Mouse (Mus musculus): ENCODE results near the gene Pde2a. TPM values are rescaled to one million over a fixed set of nuclear protein-coding genes. Genes with fewer than 3 reads are reported as not detected.

Pde2a gene
- polyA plus RNA-seq, 1 experiment from 2014 or later: 31.6 TPM

DNA sequence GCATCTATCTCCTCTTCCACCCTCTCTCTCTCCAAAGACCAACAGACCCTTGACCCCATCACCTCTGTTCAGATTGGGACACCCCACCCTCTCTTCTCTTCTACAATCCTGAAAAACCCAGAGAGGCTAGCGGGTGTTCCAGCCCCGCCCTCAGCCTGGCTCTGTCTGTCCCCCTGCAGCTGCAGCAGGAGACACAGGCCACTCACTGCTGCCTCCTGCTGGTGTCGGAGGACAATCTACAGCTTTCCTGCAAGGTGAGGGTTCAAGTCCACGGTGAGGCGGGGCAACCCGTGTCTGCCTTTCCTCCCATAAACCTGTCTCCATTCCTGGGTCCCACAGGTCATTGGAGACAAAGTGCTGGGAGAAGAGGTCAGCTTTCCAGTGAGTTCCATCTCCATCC, 80.2 kb downstream of the Pde2a start:
- Histone ChIP-seq H3K27ac (ENCODE audit: low read length) (no peak overlapping the region), H3K4me2 (ENCODE audit: low read length) (no peak overlapping the region), H3K4me1 (ENCODE audit: control insufficient read depth, insufficient read depth, low read length) (no peaks in the 10 kb centered on the region; the same call in 1 of the 2 replicates), H3K27me3 (ENCODE audit: control insufficient read depth, insufficient read depth, low read depth, low read length) (peaks cover 8% of the 10 kb centered on the region), H3K4me3 (ENCODE audit: low read depth, low read length) (no peak overlapping the region), H3K9ac (ENCODE audit: low read depth, low read length) (no peak overlapping the region), H3K36me3 (ENCODE audit: control insufficient read depth, insufficient read depth, low read length) (no peaks in the 10 kb centered on the region), H3K9me3 (replicated peaks; ENCODE audit: control insufficient read depth, low read length, poor library complexity, severe bottlenecking) (no peaks in the 10 kb centered on the region; the same call in 1 of the 2 replicates)
- no peak for ATAC-seq
- 74% methylated on average over 6 of the region's 6 CpGs for WGBS

DNA sequence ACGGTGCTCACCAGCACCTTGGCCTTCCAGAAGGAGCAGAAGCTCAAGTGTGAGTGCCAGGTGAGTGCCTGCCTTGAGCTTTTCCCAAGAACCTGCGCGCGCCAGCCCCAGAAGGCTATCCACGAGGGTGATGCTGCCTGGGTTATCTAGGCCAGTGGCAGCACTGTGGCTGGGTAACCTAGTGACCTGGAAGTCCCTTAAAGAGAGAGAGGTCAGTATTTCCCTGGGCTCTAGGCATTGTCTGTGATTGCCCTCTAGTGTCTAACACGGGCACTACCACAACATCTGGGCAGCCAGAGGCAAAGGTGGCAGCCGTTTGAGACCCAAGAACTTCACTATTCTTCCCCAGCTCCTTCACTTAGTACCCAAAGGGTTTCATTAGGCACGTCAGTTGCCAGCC, 81.9 kb downstream of the Pde2a start:
- Histone ChIP-seq H3K27me3 (ENCODE audit: control insufficient read depth, insufficient read depth, low read depth, low read length) (peaks cover 8% of the 10 kb centered on the region), H3K9ac (ENCODE audit: low read depth, low read length) (no peak overlapping the region), H3K36me3 (ENCODE audit: control insufficient read depth, insufficient read depth, low read length) (no peaks in the 10 kb centered on the region), H3K4me1 (ENCODE audit: control insufficient read depth, insufficient read depth, low read length) (no peaks in the 10 kb centered on the region; the same call in 1 of the 2 replicates), H3K27ac (ENCODE audit: low read length) (no peak overlapping the region), H3K4me3 (ENCODE audit: low read depth, low read length) (no peak overlapping the region), H3K4me2 (ENCODE audit: low read length) (no peak overlapping the region), H3K9me3 (replicated peaks; ENCODE audit: control insufficient read depth, low read length, poor library complexity, severe bottlenecking) (no peaks in the 10 kb centered on the region; the same call in 1 of the 2 replicates)
- ATAC-seq: no peak; the same call in 1 of the 2 replicates
- 29% methylated on average over 8 of the region's 8 CpGs for WGBS

- no peaks in the 10 kb centered on the region for H3K36me3 ChIP-seq (ENCODE audit: control insufficient read depth, insufficient read depth, low read length)
- H3K9ac ChIP-seq (ENCODE audit: low read depth, low read length): no peak overlapping the region
- H3K27me3 ChIP-seq (ENCODE audit: control insufficient read depth, insufficient read depth, low read depth, low read length): peaks cover 8% of the 10 kb centered on the region
- no peaks in the 10 kb centered on the region; the same call in 1 of the 2 replicates for H3K4me1 ChIP-seq (ENCODE audit: control insufficient read depth, insufficient read depth, low read length)
- no peaks in the 10 kb centered on the region; the same call in 1 of the 2 replicates for H3K9me3 ChIP-seq (replicated peaks; ENCODE audit: control insufficient read depth, low read length, poor library complexity, severe bottlenecking)
- H3K4me2 ChIP-seq (ENCODE audit: low read length): no peak overlapping the region
- no peak for ATAC-seq
- WGBS: 40% methylated on average over 7 of the region's 7 CpGs
- H3K27ac ChIP-seq (ENCODE audit: low read length): no peak overlapping the region
- H3K4me3 ChIP-seq (ENCODE audit: low read depth, low read length): no peak overlapping the region
Observed at GRCm38 (mm10) chr7:101503803-101504202, 82.3 kb downstream of the Pde2a start.

GRCm38 (mm10) chr7:101504507-101504906, 83.0 kb downstream of the Pde2a start:
- Histone ChIP-seq H3K9ac (ENCODE audit: low read depth, low read length) (peak overlapping the region; percentile 20), H3K4me3 (ENCODE audit: low read depth, low read length) (peak overlapping the region; percentile 22; the same call in 1 of the 2 replicates), H3K4me2 (ENCODE audit: low read length) (peak overlapping the region; percentile 51), H3K27me3 (ENCODE audit: control insufficient read depth, insufficient read depth, low read depth, low read length) (peaks cover 8% of the 10 kb centered on the region), H3K4me1 (ENCODE audit: control insufficient read depth, insufficient read depth, low read length) (no peaks in the 10 kb centered on the region; the same call in 1 of the 2 replicates), H3K27ac (ENCODE audit: low read length) (no peak overlapping the region), H3K36me3 (ENCODE audit: control insufficient read depth, insufficient read depth, low read length) (no peaks in the 10 kb centered on the region), H3K9me3 (replicated peaks; ENCODE audit: control insufficient read depth, low read length, poor library complexity, severe bottlenecking) (no peaks in the 10 kb centered on the region; the same call in 1 of the 2 replicates)
- WGBS: 4% methylated on average over 24 of the region's 24 CpGs
- peak; percentile 36; the same call in 1 of the 2 replicates for ATAC-seq

DNA sequence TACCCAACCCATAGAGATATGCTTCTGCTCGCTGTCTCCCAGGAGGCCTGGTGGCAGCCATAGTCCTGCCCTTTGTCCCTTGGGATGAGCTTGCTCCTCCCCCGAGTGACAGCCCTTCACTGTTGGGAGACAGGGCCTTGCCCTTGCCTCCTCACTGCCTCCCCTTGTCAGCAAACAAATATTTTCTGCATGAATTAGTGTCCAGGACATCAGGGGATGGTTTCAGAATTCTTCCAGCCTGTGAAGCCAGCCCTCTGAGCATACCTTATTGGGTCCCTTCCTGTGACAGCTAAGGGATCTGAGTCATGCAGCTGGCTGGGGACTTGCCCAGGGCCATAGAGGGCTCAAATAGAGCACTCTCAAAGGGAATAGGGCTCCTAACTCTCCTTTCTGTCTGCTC, 87.7 kb downstream of the Pde2a start:
- Histone ChIP-seq H3K27ac (ENCODE audit: low read length) (no peak overlapping the region), H3K4me2 (ENCODE audit: low read length) (no peak overlapping the region), H3K4me3 (ENCODE audit: low read depth, low read length) (no peak overlapping the region), H3K9ac (ENCODE audit: low read depth, low read length) (no peak overlapping the region), H3K36me3 (ENCODE audit: control insufficient read depth, insufficient read depth, low read length) (no peaks in the 10 kb centered on the region), H3K4me1 (ENCODE audit: control insufficient read depth, insufficient read depth, low read length) (no peaks in the 10 kb centered on the region; the same call in 1 of the 2 replicates), H3K9me3 (replicated peaks; ENCODE audit: control insufficient read depth, low read length, poor library complexity, severe bottlenecking) (no peaks in the 10 kb centered on the region), H3K27me3 (ENCODE audit: control insufficient read depth, insufficient read depth, low read depth, low read length) (peaks cover 4% of the 10 kb centered on the region)
- WGBS: 63% methylated on average over 2 of the region's 2 CpGs
- no peak for ATAC-seq

DNA sequence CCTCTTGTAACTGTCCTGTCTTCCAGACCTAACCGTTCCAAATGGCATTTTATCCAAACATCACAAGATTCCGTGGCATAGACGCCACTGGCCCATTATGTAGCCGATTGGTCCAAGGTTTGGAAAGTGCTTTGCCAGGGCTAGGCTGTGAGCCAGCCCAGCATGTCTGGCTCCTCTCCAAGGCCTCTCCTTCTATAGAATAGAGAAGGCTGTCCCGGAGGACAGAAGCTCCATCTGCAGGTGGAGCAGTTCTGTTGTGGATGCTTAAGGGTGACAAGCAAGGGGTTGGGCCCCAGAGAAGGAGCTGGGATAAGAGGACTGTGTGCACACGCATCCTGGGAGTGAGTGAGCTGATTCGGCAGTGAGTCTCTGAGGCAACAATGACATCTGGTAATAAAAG, 92.2 kb downstream of the Pde2a start:
- H3K4me1 ChIP-seq (ENCODE audit: control insufficient read depth, insufficient read depth, low read length): no peaks in the 10 kb centered on the region
- H3K36me3 ChIP-seq (ENCODE audit: control insufficient read depth, insufficient read depth, low read length): no peaks in the 10 kb centered on the region
- 0 out of 2 replicates have a peak, but pooled peaks have one; percentile 30 for ATAC-seq
- H3K4me2 ChIP-seq (ENCODE audit: low read length): no peak overlapping the region
- H3K9ac ChIP-seq (ENCODE audit: low read depth, low read length): no peak overlapping the region
- H3K27me3 ChIP-seq (ENCODE audit: control insufficient read depth, insufficient read depth, low read depth, low read length): no peaks in the 10 kb centered on the region
- no peak overlapping the region for H3K27ac ChIP-seq (ENCODE audit: low read length)
- 60% methylated on average over 7 of the region's 7 CpGs for WGBS
- H3K9me3 ChIP-seq (replicated peaks; ENCODE audit: control insufficient read depth, low read length, poor library complexity, severe bottlenecking): no peaks in the 10 kb centered on the region
- no peak overlapping the region for H3K4me3 ChIP-seq (ENCODE audit: low read depth, low read length)

- no peaks in the 10 kb centered on the region for H3K27me3 ChIP-seq (ENCODE audit: control insufficient read depth, insufficient read depth, low read depth, low read length)
- WGBS: 77% methylated on average over 6 of the region's 6 CpGs
- H3K4me1 ChIP-seq (ENCODE audit: control insufficient read depth, insufficient read depth, low read length): no peaks in the 10 kb centered on the region
- no peaks in the 10 kb centered on the region for H3K36me3 ChIP-seq (ENCODE audit: control insufficient read depth, insufficient read depth, low read length)
- no peak overlapping the region for H3K4me3 ChIP-seq (ENCODE audit: low read depth, low read length)
- no peaks in the 10 kb centered on the region for H3K9me3 ChIP-seq (replicated peaks; ENCODE audit: control insufficient read depth, low read length, poor library complexity, severe bottlenecking)
- no peak overlapping the region for H3K9ac ChIP-seq (ENCODE audit: low read depth, low read length)
- 0 out of 2 replicates have a peak, but pooled peaks have one; percentile 23 for ATAC-seq
- H3K27ac ChIP-seq (ENCODE audit: low read length): no peak overlapping the region
- no peak overlapping the region for H3K4me2 ChIP-seq (ENCODE audit: low read length)
Observed at GRCm38 (mm10) chr7:101514768-101515167, 93.3 kb downstream of the Pde2a start.

DNA sequence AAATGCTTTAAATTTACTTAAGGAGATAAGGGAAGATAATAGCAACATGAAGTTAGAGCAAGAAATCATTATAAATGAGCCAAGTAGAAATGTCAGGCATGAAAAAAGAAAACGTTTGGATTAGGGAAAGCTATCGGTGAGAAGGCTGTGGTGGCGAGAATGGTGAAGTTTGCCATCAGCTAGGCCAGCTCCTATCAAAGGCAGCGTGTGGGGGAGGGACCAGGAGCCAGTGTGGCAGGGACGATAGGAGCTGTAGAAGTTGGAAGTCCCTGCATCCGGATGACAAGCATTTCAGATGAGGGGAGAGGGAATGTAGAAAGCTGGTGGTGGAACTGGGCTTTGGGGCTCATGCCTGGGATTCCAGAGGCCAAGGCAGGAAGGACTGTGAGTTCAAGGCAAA, 93.8 kb downstream of the Pde2a start:
- no peak overlapping the region for H3K4me3 ChIP-seq (ENCODE audit: low read depth, low read length)
- H3K36me3 ChIP-seq (ENCODE audit: control insufficient read depth, insufficient read depth, low read length): no peaks in the 10 kb centered on the region
- no peak overlapping the region for H3K27ac ChIP-seq (ENCODE audit: low read length)
- WGBS: 46% methylated on average over 6 of the region's 6 CpGs
- ATAC-seq: no peak
- no peaks in the 10 kb centered on the region for H3K4me1 ChIP-seq (ENCODE audit: control insufficient read depth, insufficient read depth, low read length)
- H3K9ac ChIP-seq (ENCODE audit: low read depth, low read length): no peak overlapping the region
- no peaks in the 10 kb centered on the region for H3K9me3 ChIP-seq (replicated peaks; ENCODE audit: control insufficient read depth, low read length, poor library complexity, severe bottlenecking)
- no peak overlapping the region for H3K4me2 ChIP-seq (ENCODE audit: low read length)
- H3K27me3 ChIP-seq (ENCODE audit: control insufficient read depth, insufficient read depth, low read depth, low read length): no peaks in the 10 kb centered on the region

- no peak overlapping the region for H3K4me3 ChIP-seq (ENCODE audit: low read depth, low read length)
- no peak for ATAC-seq
- H3K27me3 ChIP-seq (ENCODE audit: control insufficient read depth, insufficient read depth, low read depth, low read length): no peaks in the 10 kb centered on the region
- H3K9me3 ChIP-seq (replicated peaks; ENCODE audit: control insufficient read depth, low read length, poor library complexity, severe bottlenecking): no peaks in the 10 kb centered on the region
- WGBS: 72% methylated on average over 6 of the region's 6 CpGs
- H3K9ac ChIP-seq (ENCODE audit: low read depth, low read length): no peak overlapping the region
- H3K4me1 ChIP-seq (ENCODE audit: control insufficient read depth, insufficient read depth, low read length): no peaks in the 10 kb centered on the region
- H3K27ac ChIP-seq (ENCODE audit: low read length): no peak overlapping the region
- no peak overlapping the region for H3K4me2 ChIP-seq (ENCODE audit: low read length)
- no peaks in the 10 kb centered on the region for H3K36me3 ChIP-seq (ENCODE audit: control insufficient read depth, insufficient read depth, low read length)
Observed at GRCm38 (mm10) chr7:101516460-101516859, 95.0 kb downstream of the Pde2a start.
